Mouse (Mus musculus): Measurements from ENCODE around the gene Polr3f.

The Polr3f gene

DNA sequence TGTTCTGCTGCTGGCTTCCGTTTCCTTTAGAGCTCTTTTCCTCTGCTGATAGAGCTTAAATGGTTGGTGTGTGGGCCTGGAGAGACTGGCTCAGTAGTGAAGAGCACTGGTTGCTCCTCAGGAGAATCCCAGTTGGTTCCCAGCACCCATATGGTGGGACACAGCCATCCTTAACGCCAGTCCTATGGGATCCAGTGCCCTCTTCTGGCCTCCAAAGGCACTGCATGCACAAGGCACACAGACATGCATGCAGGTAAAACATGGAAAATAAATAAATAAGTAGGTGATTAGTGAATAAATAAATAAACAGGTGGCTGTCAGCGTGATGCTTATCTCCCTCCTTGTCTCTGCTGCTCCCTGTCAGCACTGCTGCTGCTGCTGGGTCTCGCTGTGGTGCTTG is 61.2 kb downstream of the Polr3f start:
- no peak for DNase-seq (ENCODE audit: low read depth, low spot score)
